Mouse (Mus musculus) bone marrow, adult 2 months (tissue): Measurements from ENCODE around the gene Adamts20. TPM values are rescaled to one million over a fixed set of nuclear protein-coding genes. Genes with fewer than 3 reads are reported as not detected.
A peak's percentile ranks its signal among the peaks of the same experiment; 100 is the strongest.

Source experiments
- H3K27ac ChIP-seq: fragments of 200-500 bp; 2 replicates; pipeline ENCODE4 v1.5.1; 2012; ENCODE audit warnings: low read depth, mild to moderate bottlenecking, control low read depth, inconsistent platforms, low read length; ENCODE audit not compliant: control insufficient read depth, poor library complexity, insufficient read depth
- H3K4me1 ChIP-seq: fragments of 200-500 bp; 2 replicates; pipeline ENCODE4 v1.6.1; 2011; ENCODE audit warnings: low read length; ENCODE audit not compliant: control insufficient read depth, insufficient read depth
- H3K4me3 ChIP-seq: fragments of 200-500 bp; replicated peaks from 2 replicates; pipeline ENCODE3; 2011; ENCODE audit warnings: mild to moderate bottlenecking, low read depth, low read length, control low read depth; ENCODE audit not compliant: control insufficient read depth
- CTCF ChIP-seq: fragments of 200-500 bp; IDR thresholded peaks from 2 replicates; pipeline ENCODE4 v1.5.1; 2011; ENCODE audit warnings: low read length, control low read depth; ENCODE audit not compliant: control insufficient read depth, insufficient read depth
- POLR2A ChIP-seq: fragments of 200-500 bp; IDR thresholded peaks from 2 replicates; pipeline ENCODE4 v1.6.1; 2011; ENCODE audit warnings: low read depth, mild to moderate bottlenecking, control low read depth, low read length, borderline replicate concordance; ENCODE audit not compliant: control insufficient read depth
- WGBS: fragments of 180-500 bp; shearing (Covaris S2); methylation state at CpG from one replicate; pipeline ENCODE4 v1.1.7; 2018; 5-methylcytosine and 5-hydroxymethylcytosine counted together
- polyA plus RNA-seq: library from polyadenylated mRNA; stranded (reverse); fragments of >200 nt; gene quantifications from 2 replicates; pipeline ENCODE4 v1.2.4, GENCODE M21; 2011; ENCODE audit warnings: low replicate concordance; ENCODE audit not compliant: missing spikeins, insufficient read depth, insufficient read length

Gene Adamts20
- polyA plus RNA-seq, 1 experiment = not detected

DNA sequence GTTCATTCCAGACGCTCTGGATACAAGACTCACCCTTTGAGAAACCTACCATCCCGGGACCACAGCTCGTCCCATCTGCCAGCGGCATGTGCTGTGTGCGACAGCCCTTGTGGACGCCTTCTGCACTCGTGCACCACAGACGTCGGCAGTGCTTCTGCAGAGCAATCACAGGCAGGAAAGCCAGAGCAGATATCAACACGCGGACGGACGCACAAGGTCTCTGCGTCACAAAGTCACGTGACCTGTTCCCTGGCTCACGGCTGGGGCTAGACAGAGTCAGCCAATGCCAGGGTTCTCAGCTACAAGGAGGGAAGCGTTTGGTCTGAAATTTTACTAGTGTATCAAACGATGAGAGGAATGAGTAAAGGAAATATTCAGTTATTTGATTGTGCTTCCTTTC, 116.2 kb downstream of the Adamts20 start:
- no peaks in the 10 kb centered on the region for H3K4me1 ChIP-seq
- TF ChIP-seq POLR2A (no peak), CTCF (no peak)
- WGBS = 85% methylated on average over 18 of the region's 18 CpGs
- no peak overlapping the region for H3K4me3 ChIP-seq
- H3K27ac ChIP-seq = no peak overlapping the region

DNA sequence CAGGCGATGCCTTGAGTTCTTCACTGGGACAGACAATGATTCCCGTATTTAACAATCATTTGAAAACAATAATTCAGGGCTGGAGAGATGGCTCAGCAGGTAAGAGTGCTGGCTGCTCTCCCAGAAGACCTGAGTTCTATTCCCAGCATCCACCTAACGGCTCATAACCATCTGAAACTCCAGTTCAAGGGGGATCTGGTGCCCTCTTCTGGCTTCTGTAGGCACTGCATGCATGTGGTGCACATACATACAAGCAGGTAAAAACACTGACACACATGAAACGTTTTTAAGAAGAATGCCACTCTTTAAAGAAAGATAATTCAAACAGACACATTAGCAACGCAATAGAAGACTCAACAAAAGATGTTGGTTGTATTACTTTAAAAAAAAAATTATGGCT, 120.9 kb downstream of the Adamts20 start:
- 77% methylated on average over 5 of the region's 5 CpGs for WGBS
- H3K4me3 ChIP-seq = no peak overlapping the region
- TF ChIP-seq POLR2A (no peak), CTCF (no peak; the same call in 1 of the 2 replicates)
- H3K4me1 ChIP-seq = no peaks in the 10 kb centered on the region
- H3K27ac ChIP-seq = no peak overlapping the region

DNA sequence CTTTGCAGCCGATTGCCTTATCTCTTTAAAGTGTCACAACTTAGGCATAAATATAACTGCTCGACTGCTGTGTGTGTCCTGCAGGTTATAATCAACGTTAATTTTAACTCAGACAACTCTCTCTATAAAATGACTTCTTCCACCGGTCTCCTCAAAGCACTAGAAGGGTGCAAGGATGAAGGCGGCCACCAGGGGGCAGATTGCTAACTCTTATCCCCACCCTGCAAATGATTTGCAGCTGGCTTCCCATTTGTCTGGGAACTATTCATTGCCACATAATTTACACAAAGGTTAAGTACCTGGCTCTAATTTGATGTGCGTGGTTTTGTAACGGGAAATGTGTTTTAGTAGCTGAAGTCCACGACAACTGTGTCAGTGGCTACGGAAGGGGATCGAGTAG, 122.9 kb downstream of the Adamts20 start:
- Histone ChIP-seq H3K27ac (no peak overlapping the region), H3K4me1 (no peaks in the 10 kb centered on the region), H3K4me3 (no peak overlapping the region)
- TF ChIP-seq POLR2A (no peak), CTCF (peak; percentile 42; the same call in 1 of the 2 replicates)
- 59% methylated on average over 10 of the region's 10 CpGs for WGBS

DNA sequence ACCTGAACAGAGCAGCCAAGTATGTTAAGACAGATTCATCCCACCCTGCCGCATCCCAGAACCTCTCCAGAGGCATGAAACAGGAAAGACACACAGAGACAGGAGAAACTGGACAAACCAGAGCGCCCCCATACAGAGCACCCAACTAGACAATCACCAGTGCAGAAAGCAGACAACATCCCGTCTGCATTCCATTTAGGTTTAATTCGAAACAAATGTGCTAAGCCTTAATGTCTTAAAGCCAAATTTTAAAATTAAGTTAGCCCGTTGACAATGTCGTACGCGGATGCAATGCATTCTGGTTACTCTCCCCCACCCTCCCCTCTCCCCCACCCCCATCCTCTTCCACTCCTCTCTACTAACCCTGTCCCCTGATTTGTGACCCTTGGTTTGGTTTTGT, 126.2 kb downstream of the Adamts20 start:
- Histone ChIP-seq H3K27ac (no peak overlapping the region), H3K4me3 (no peak overlapping the region), H3K4me1 (no peaks in the 10 kb centered on the region)
- WGBS = 91% methylated on average over 8 of the region's 8 CpGs
- no peak for TF ChIP-seq CTCF
- no peak for TF ChIP-seq POLR2A

DNA sequence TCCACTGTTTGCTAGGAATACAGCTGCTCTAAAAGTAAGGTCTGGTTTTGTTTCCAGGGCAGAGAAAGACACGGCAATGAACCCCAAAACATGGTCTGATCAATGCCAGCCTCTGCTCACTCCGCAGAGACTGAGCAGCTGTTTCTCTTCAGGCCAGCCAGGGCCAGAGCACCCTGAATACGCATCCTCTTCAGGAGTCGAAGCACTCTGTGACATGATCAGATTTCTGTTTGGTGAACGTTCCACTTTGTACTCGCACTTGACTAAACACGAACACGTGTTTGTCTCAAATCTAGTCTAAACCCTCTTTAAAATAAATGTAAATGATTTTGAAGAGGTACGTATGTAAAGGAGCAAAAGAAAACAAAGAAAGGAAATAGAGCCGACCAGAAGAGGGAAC, 130.6 kb downstream of the Adamts20 start:
- Histone ChIP-seq H3K4me3 (no peak overlapping the region), H3K27ac (no peak overlapping the region), H3K4me1 (no peaks in the 10 kb centered on the region)
- WGBS = 73% methylated on average over 10 of the region's 10 CpGs
- no peak for TF ChIP-seq POLR2A
- no peak for TF ChIP-seq CTCF

DNA sequence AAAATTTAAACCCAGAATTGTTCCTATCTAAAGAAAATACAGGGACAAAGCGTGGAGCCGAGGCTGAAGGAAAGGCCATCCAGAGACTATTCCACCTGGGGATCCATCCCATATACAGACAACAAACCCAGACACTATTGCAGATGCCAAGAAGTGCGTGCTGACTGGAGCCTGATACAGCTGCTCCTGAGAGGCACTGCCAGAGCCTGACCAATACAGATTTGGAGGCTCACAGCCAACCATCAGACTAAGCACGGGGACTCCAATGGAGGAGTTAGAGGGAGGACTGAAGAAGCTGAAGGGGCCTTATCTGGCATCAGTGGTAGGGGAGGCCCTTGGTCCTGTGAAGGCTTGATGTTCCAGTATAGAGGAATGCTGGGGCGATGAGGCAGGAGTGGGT, 138.6 kb downstream of the Adamts20 start:
- Histone ChIP-seq H3K27ac (no peak overlapping the region), H3K4me1 (no peaks in the 10 kb centered on the region), H3K4me3 (no peak overlapping the region)
- no peak for TF ChIP-seq POLR2A
- no peak for TF ChIP-seq CTCF
- WGBS = 81% methylated on average over 5 of the region's 5 CpGs

DNA sequence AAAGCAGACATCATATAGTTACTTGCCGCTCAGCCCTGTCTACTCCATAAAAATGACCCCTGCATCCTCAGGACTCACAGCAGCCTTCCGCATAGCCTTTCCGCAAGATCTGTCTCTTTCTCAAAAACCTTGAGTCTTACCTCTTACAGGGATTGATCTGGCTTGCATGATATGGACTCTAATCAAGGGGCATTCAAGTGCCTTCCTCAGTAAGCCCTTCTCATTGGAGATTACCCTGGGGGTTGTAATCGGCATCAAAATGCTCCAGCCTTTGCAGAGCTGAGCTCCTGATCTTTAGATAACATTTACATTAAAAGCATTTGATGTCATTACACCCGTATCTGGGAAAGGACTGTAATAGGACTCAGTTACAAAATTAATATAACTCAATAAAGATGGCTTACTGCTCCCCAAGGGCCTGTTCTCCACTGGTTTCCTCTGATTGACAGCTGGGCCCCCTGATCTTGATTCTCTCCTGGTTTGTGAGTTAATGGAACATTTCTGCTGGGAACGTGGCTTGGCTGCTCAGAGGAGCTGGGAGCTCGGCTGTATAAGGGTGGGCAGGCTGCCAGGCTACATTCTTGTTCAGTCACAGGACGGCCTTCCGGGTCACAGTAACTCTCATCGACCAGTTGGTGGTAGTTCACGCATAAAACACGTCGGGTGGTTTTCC, 139.6 kb downstream of the Adamts20 start:
- Histone ChIP-seq H3K4me3 (no peak overlapping the region), H3K27ac (no peak overlapping the region), H3K4me1 (no peaks in the 10 kb centered on the region)
- no peak for TF ChIP-seq POLR2A
- TF ChIP-seq CTCF = no peak
- WGBS = 79% methylated on average over 13 of the region's 13 CpGs

DNA sequence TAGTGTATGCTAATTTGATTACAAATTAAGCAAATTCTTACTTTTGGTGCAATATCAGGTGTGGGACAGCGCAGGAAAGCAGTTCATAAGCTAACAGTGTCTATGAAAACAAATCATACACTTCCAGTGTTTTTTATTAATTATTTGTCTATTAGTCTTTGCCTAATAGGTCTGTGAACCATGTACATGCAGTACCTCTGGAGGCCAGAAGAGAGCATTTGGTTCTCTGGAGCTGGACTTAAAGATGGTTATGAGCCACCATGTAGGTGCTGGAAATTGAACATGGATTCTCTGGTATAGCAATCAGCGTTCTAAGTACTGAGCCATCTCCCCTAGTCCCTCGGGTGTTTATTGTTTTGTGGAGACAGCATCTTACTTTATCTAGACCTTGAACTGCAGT, 149.0 kb downstream of the Adamts20 start:
- no peaks in the 10 kb centered on the region for H3K4me1 ChIP-seq
- no peak overlapping the region for H3K4me3 ChIP-seq
- no peak overlapping the region for H3K27ac ChIP-seq
- no peak for TF ChIP-seq POLR2A
- 80% methylated on average over 3 of the region's 3 CpGs for WGBS

DNA sequence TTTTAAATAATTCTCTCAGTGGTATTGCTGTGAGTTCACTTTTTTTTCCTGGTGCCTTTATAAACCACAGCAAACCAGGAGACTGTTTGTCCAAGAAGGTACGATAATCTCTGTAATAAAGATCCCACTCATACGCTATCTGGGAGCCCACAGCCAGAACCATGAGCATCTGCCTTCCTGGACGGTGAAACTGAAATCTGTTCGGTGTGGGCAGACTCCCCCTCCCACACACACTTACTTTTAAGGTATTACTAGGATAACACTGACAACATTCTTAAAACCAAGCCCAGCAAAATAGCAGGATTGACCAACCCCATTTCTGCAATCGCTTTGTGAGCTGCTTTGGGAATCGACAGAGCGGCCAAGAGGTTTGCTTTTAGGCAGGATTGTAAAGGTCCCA, 155.5 kb downstream of the Adamts20 start:
- H3K4me1 ChIP-seq = no peaks in the 10 kb centered on the region; the same call in 1 of the 2 replicates
- H3K4me3 ChIP-seq = no peak overlapping the region
- no peak for TF ChIP-seq CTCF
- TF ChIP-seq POLR2A = no peak
- WGBS = 74% methylated on average over 7 of the region's 7 CpGs
- no peak overlapping the region for H3K27ac ChIP-seq
